Mouse (Mus musculus) thymus, postnatal 0 days (tissue): Measurements from ENCODE around the gene Agpat4. TPM values are rescaled to one million over a fixed set of nuclear protein-coding genes. Genes with fewer than 3 reads are reported as not detected.

ENCODE experiments used
- polyA plus RNA-seq: library from polyadenylated mRNA; unstranded; fragments of >200 nt; fragmentation: Nextera tagmentation; extraction: Ambion mirVana; gene quantifications from 2 replicates; pipeline ENCODE4 v1.2.1, GENCODE M21; 2015

The Agpat4 gene
- polyA plus RNA-seq, 1 experiment from 2014 or later = 11.1 TPM

Other genes with a start within 250 kb of the Agpat4 start
- 33.4 and 41.3 TPM in 2 replicates for gene Map3k4, start 200.1 kb downstream of the Agpat4 start, polyA plus RNA-seq